Mouse (Mus musculus) neutrophil, adult 5-6 weeks (primary cell): ENCODE data around the gene Nphs1. TPM values are rescaled to one million over a fixed set of nuclear protein-coding genes. Genes with fewer than 3 reads are reported as not detected.
"Not testable (repeated sequence)": the region's sequence is repeated elsewhere in the genome, so short reads cannot be mapped to it uniquely, and the experiment has no call there.

Source experiments
- ATAC-seq: fragments of 151-379, 151-347 bp; 2 replicates; pipeline ENCODE4 v1.8.0; 2017; ENCODE audit warnings: mild to moderate bottlenecking, moderate TSS enrichment; ENCODE audit not compliant: insufficient number of reproducible peaks, poor library complexity, low FRiP score, severe bottlenecking; ENCODE audit errors: extremely low read depth
- total RNA-seq: library from RNA; stranded (forward); fragments of 200-1000 nt; gene quantifications from 2 replicates; pipeline ENCODE4 v1.2.3, GENCODE M21; 2017

Nphs1 gene
- total RNA-seq, 1 experiment from 2014 or later = not detected

- ATAC-seq = no peak
Observed at GRCm38 (mm10) chr7:30436879-30437278, 21.2 kb upstream of the Nphs1 start.

GRCm38 (mm10) chr7:30439734-30440133 is 18.4 kb upstream of the Nphs1 start:
- ATAC-seq = no peak

GRCm38 (mm10) chr7:30440697-30441096 is 17.4 kb upstream of the Nphs1 start:
- peak; percentile 43; the same call in 1 of the 2 replicates for ATAC-seq

GRCm38 (mm10) chr7:30443696-30444095 is 14.4 kb upstream of the Nphs1 start:
- ATAC-seq = no peak

- ATAC-seq = no peak
Observed at GRCm38 (mm10) chr7:30444154-30444970, 13.8 kb upstream of the Nphs1 start.

- no peak for ATAC-seq
Observed at GRCm38 (mm10) chr7:30444971-30445751, 13.0 kb upstream of the Nphs1 start, which contains the start of gene Aplp1. TSS of gene Aplp1 (minus strand) at chr7:30445535.

- ATAC-seq = no peak
Observed at GRCm38 (mm10) chr7:30450241-30450640, 7.9 kb upstream of the Nphs1 start.

GRCm38 (mm10) chr7:30453327-30453726 is 4.8 kb upstream of the Nphs1 start:
- no peak for ATAC-seq

- no peak for ATAC-seq
Observed at GRCm38 (mm10) chr7:30453766-30454165, 4.3 kb upstream of the Nphs1 start.

GRCm38 (mm10) chr7:30454259-30454658 is 3.9 kb upstream of the Nphs1 start:
- ATAC-seq = no peak

- no peak for ATAC-seq
Observed at GRCm38 (mm10) chr7:30456487-30456886, 1.6 kb upstream of the Nphs1 start.

GRCm38 (mm10) chr7:30456911-30457628 is 1.0 kb upstream of the Nphs1 start:
- no peak for ATAC-seq

GRCm38 (mm10) chr7:30459484-30459883 is 1.4 kb downstream of the Nphs1 start:
- ATAC-seq = no peak

GRCm38 (mm10) chr7:30463568-30463967 is 5.5 kb downstream of the Nphs1 start:
- no peak for ATAC-seq

GRCm38 (mm10) chr7:30463996-30464395 is 5.9 kb downstream of the Nphs1 start:
- no peak for ATAC-seq

GRCm38 (mm10) chr7:30464816-30465300 is 6.7 kb downstream of the Nphs1 start:
- ATAC-seq = no peak

- peak; percentile 68; the same call in 1 of the 2 replicates for ATAC-seq
Observed at GRCm38 (mm10) chr7:30472411-30472810, 14.3 kb downstream of the Nphs1 start.

- no peak for ATAC-seq
Observed at GRCm38 (mm10) chr7:30474999-30475398, 16.9 kb downstream of the Nphs1 start.

- ATAC-seq = not testable (repeated sequence)
Observed at GRCm38 (mm10) chr7:30476136-30476535, 18.0 kb downstream of the Nphs1 start.
